Mouse (Mus musculus): ENCODE measurements at regions not wholly inside any gene's neighbourhood (a gene's known extent, or its start where the extent isn't known, plus 50 kb on each side); places are given as distances from the start of the nearest gene placed in this dataset.
A peak's percentile ranks its signal among the peaks of the same experiment; 100 is the strongest.
"Not testable (repeated sequence)": the region's sequence is repeated elsewhere in the genome, so short reads cannot be mapped to it uniquely, and the experiment has no call there.

GRCm38 (mm10) chr3:8161997-8162756, 1447.7 kb downstream of the Zfp704 start:
- DNase-seq = no peak

GRCm38 (mm10) chr3:8143016-8143415, 1466.9 kb downstream of the Zfp704 start:
- no peak for DNase-seq

- DNase-seq = no peak
These were observed 1467.7 kb downstream of the Zfp704 start for GRCm38 (mm10) chr3:8142190-8142589.

- no peak for DNase-seq
These were observed 1468.2 kb downstream of the Zfp704 start for GRCm38 (mm10) chr3:8141664-8142084.

DNA sequence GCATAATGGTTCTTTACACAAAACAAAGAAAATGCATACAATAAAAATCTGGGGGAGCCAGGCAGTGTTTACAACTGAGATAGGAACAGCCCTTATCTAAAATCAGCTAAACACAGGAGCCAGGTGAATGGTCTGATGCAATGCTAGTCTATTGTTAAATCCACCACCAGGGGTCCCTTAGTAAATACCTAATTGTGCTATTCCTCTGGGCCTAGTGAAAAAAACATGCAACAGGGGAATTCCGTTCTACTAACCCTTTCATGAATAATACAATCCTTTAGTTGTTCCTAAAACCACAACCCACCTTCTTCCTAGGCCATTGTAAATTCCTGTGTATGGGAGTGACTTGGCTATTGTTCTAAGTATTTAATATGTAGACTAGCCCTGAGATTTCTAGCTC, 1486.2 kb downstream of the Zfp704 start:
- DNase-seq = not testable (repeated sequence)

- no peak for DNase-seq
These were observed 1486.7 kb downstream of the Zfp704 start for GRCm38 (mm10) chr3:8123141-8123540.

- DNase-seq = no peak
These were observed 1478.0 kb upstream of the 1700008P02Rik start for GRCm38 (mm10) chr3:8098291-8098690.

DNA sequence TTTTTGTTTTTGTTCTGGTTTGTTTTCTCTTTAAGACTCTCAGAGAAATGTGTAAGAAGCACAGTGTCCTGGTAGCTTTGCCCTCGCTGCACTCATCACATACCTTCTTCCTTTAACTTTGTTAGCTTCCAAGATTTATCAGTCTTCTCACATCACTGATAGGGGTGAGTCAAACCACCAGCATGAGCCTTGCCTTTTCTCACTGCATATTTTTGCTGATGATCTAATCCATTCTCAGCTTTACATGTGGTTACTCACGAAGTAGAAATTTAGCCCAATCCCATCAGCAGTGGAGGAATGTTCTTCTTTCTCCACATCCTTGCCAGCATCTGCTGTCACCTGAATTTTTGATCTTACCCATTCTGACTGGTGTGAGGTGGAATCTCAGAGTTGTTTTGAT, 1464.5 kb upstream of the 1700008P02Rik start:
- no peak for DNase-seq

DNA sequence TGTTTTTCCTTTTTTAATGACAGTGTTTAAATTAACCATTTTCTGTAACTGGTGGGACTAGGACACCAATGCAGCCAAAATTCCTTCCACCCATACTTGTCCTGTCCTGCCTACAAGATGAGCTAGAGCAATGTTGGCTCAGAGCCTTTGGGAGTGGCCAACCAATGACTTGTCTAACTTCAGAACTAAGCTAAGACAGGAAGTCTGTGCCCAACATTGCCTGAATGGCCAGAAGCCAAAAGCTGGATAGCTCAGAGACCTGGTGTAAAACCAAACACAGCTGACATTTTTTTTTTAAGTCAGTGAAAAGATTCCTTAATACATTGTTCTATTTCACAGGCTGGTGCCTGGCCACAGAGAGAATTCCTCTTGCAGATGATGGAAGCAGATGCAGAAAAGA, 1433.5 kb upstream of the 1700008P02Rik start:
- DNase-seq = no peak

DNA sequence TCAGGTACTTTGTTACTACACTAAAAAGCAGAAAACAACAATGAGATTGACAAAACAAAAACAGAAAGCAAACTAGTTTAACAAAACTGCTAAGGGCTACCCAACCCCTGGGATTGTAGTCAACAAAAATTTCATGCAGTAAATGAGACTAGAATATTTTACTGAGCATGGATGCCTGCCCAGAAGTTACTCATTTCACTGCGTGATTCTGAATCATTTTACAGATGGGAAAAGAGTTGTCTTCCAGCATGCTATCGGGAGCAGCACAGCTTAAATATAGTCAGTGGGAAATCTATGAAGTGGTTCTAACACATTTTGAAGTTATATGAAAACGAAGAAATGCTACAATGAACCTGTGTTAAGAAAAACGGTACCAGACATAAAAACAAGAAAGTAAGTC, 1430.9 kb upstream of the 1700008P02Rik start:
- DNase-seq = no peak

- no peak for DNase-seq
These were observed 1429.5 kb upstream of the 1700008P02Rik start for GRCm38 (mm10) chr3:8049706-8050105.

- DNase-seq = peak; percentile 12
These were observed 1426.1 kb upstream of the 1700008P02Rik start for GRCm38 (mm10) chr3:8046348-8046747.

GRCm38 (mm10) chr3:8036697-8037096, 1416.5 kb upstream of the 1700008P02Rik start:
- no peak for DNase-seq

GRCm38 (mm10) chr3:8035091-8035729, 1415.0 kb upstream of the 1700008P02Rik start:
- DNase-seq = no peak

DNA sequence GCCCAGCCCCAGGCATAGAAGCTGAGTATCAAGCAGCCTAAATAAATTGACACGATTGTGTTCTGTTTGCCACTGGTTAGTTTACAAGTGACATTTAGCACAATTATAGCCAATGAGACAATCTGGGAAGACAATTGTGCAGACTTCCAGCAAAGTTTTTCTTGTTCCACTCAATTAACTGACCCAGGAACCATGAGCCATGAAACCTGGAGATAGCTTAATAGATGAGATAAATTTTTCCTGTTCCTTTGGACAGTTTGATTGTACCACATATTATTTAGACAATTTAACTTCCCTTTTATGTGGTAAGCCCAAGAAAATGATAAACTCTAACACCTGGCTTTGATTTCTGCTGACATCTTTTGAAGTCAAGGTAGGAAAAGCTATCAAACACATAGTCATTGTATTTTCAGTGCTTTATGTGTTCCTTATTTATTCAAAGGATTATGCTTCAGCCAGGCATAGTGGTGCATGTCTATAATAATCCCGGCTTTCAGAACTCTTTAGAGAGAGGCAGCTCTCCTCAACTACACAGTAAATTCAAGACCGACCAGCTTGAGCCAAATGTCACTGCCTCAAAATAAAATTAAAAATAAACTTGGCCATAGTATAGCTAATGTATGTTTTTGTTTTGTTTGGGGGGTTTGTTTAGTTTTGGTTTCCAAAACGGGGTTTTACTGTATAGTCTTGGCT, 1406.2 kb upstream of the 1700008P02Rik start:
- DNase-seq = no peak

- DNase-seq = no peak
These were observed 1402.4 kb upstream of the 1700008P02Rik start for GRCm38 (mm10) chr3:8022654-8023053.

- no peak for DNase-seq
These were observed 1397.2 kb upstream of the 1700008P02Rik start for GRCm38 (mm10) chr3:8017489-8017888.

- no peak for DNase-seq
These were observed 1396.7 kb upstream of the 1700008P02Rik start for GRCm38 (mm10) chr3:8016945-8017344.

- DNase-seq = no peak
These were observed 1389.7 kb upstream of the 1700008P02Rik start for GRCm38 (mm10) chr3:8009966-8010365.

GRCm38 (mm10) chr3:8006708-8007395, 1386.6 kb upstream of the 1700008P02Rik start:
- peak; percentile 64 for DNase-seq

GRCm38 (mm10) chr3:8006273-8006672, 1386.0 kb upstream of the 1700008P02Rik start:
- no peak for DNase-seq

DNA sequence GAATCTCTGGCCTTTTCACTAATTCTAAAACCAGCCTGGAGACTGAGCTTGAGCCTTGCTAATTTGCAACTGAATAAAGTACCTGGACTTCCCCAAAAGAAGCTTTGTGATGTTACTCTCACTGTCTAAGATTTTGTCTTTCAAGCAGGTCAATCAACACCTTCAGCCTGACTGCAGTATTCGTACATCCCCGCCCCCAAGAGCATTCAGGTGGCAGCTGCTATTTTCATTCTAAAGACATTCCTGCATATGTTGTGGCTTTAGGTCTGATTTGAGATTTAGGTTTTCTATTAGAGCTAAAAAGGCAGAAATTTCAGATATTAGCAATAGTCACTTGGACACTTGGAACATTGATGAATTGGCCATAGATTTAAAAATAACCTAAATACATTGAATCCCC, 1385.4 kb upstream of the 1700008P02Rik start:
- DNase-seq = not testable (repeated sequence)

- DNase-seq = no peak
These were observed 1384.0 kb upstream of the 1700008P02Rik start for GRCm38 (mm10) chr3:8004271-8004670.
